Mouse (Mus musculus): ENCODE results near the gene Kdm6b. TPM values are rescaled to one million over a fixed set of nuclear protein-coding genes. Genes with fewer than 3 reads are reported as not detected.

Gene Kdm6b
- total and polyA plus RNA-seq, 2 experiments from 2014 or later = 10.5 to 20.5 TPM

- Histone ChIP-seq H3K9me3 (ENCODE audit: low read length) (no peaks in the 10 kb centered on the region), H3K9ac (replicated peaks; ENCODE audit: low read length) (peak overlapping the region; percentile 43), H3K4me2 (ENCODE audit: low read depth, low read length) (peak overlapping the region; percentile 98), H3K36me3 (ENCODE audit: insufficient read depth, low read length) (no peaks in the 10 kb centered on the region), H3K27ac (peak overlapping the region; percentile 75), H3K4me3 (ENCODE audit: low read length) (peak overlapping the region; percentile 67), H3K27me3 (ENCODE audit: insufficient read depth, low read length) (peaks cover 7% of the 10 kb centered on the region), H3K4me1 (ENCODE audit: insufficient read depth, low read length) (peaks cover 16% of the 10 kb centered on the region)
- WGBS = under 1% methylated on average over 31 of the region's 31 CpGs
- ATAC-seq (no peak), DNase-seq (ENCODE audit: low spot score) (peak; percentile 28)
- TF ChIP-seq CTCF (IDR thresholded peaks at IDR 0.05; ENCODE audit: low read depth) = no peak
These were observed 6.5 kb upstream of the Kdm6b start for GRCm38 (mm10) chr11:69419813-69420553.

GRCm38 (mm10) chr11:69419443-69419812, 6.0 kb upstream of the Kdm6b start:
- H3K4me2 ChIP-seq (ENCODE audit: low read depth, low read length) = peak overlapping the region; percentile 98
- peak; percentile 67 for DNase-seq (ENCODE audit: low spot score)
- no peaks in the 10 kb centered on the region for H3K36me3 ChIP-seq (ENCODE audit: insufficient read depth, low read length)
- WGBS = under 1% methylated on average over 19 of the region's 19 CpGs
- ATAC-seq = no peak
- H3K9me3 ChIP-seq (ENCODE audit: low read length) = no peaks in the 10 kb centered on the region
- TF ChIP-seq CTCF (IDR thresholded peaks at IDR 0.05; ENCODE audit: low read depth) = peak; percentile 75
- peaks cover 7% of the 10 kb centered on the region for H3K27me3 ChIP-seq (ENCODE audit: insufficient read depth, low read length)
- peak overlapping the region; percentile 75 for H3K27ac ChIP-seq
- H3K4me3 ChIP-seq (ENCODE audit: low read length) = peak overlapping the region; percentile 67
- peak overlapping the region; percentile 43 for H3K9ac ChIP-seq (replicated peaks; ENCODE audit: low read length)
- H3K4me1 ChIP-seq (ENCODE audit: insufficient read depth, low read length) = peaks cover 22% of the 10 kb centered on the region

- H3K4me1 ChIP-seq (ENCODE audit: insufficient read depth, low read length) = peaks cover 28% of the 10 kb centered on the region
- peak; percentile 2; the same call in 1 of the 2 replicates for TF ChIP-seq CTCF (IDR thresholded peaks at IDR 0.05; ENCODE audit: low read depth)
- no peaks in the 10 kb centered on the region for H3K9me3 ChIP-seq (ENCODE audit: low read length)
- H3K9ac ChIP-seq (replicated peaks; ENCODE audit: low read length) = peak overlapping the region; percentile 62
- H3K27ac ChIP-seq = peak overlapping the region; percentile 99
- peaks cover 7% of the 10 kb centered on the region for H3K27me3 ChIP-seq (ENCODE audit: insufficient read depth, low read length)
- WGBS = under 1% methylated on average over 44 of the region's 45 CpGs
- no peaks in the 10 kb centered on the region for H3K36me3 ChIP-seq (ENCODE audit: insufficient read depth, low read length)
- peak; percentile 97 for DNase-seq (ENCODE audit: low spot score)
- H3K4me3 ChIP-seq (ENCODE audit: low read length) = peak overlapping the region; percentile 67
- ATAC-seq = peak; percentile 94
- H3K4me2 ChIP-seq (ENCODE audit: low read depth, low read length) = peak overlapping the region; percentile 98
These were observed 5.3 kb upstream of the Kdm6b start for GRCm38 (mm10) chr11:69418481-69419442.

- H3K9ac ChIP-seq (replicated peaks; ENCODE audit: low read length) = peak overlapping the region; percentile 62
- DNase-seq (ENCODE audit: low spot score) = peak; percentile 96
- peak overlapping the region; percentile 67 for H3K4me3 ChIP-seq (ENCODE audit: low read length)
- H3K9me3 ChIP-seq (ENCODE audit: low read length) = no peaks in the 10 kb centered on the region
- no peak for TF ChIP-seq CTCF (IDR thresholded peaks at IDR 0.05; ENCODE audit: low read depth)
- H3K36me3 ChIP-seq (ENCODE audit: insufficient read depth, low read length) = no peaks in the 10 kb centered on the region
- peak; percentile 59 for ATAC-seq
- H3K4me2 ChIP-seq (ENCODE audit: low read depth, low read length) = peak overlapping the region; percentile 98
- under 1% methylated on average over 39 of the region's 39 CpGs for WGBS
- peaks cover 39% of the 10 kb centered on the region for H3K4me1 ChIP-seq (ENCODE audit: insufficient read depth, low read length)
- peak overlapping the region; percentile 99 for H3K27ac ChIP-seq
- peaks cover 3% of the 10 kb centered on the region for H3K27me3 ChIP-seq (ENCODE audit: insufficient read depth, low read length)
These were observed 4.2 kb upstream of the Kdm6b start for GRCm38 (mm10) chr11:69417449-69418384.

- 6% methylated on average over 8 of the region's 8 CpGs for WGBS
- no peak for ATAC-seq
- Histone ChIP-seq H3K27me3 (ENCODE audit: insufficient read depth, low read length) (no peaks in the 10 kb centered on the region), H3K27ac (peak overlapping the region; percentile 99), H3K4me2 (ENCODE audit: low read depth, low read length) (peak overlapping the region; percentile 98), H3K4me1 (ENCODE audit: insufficient read depth, low read length) (peaks cover 46% of the 10 kb centered on the region), H3K36me3 (ENCODE audit: insufficient read depth, low read length) (no peaks in the 10 kb centered on the region), H3K4me3 (ENCODE audit: low read length) (peak overlapping the region; percentile 67), H3K9ac (replicated peaks; ENCODE audit: low read length) (peak overlapping the region; percentile 62), H3K9me3 (ENCODE audit: low read length) (no peaks in the 10 kb centered on the region)
- no peak for TF ChIP-seq CTCF (IDR thresholded peaks at IDR 0.05; ENCODE audit: low read depth)
- DNase-seq (ENCODE audit: low spot score) = peak; percentile 11
These were observed 3.5 kb upstream of the Kdm6b start for GRCm38 (mm10) chr11:69416921-69417448.

All from hindbrain, postnatal 0 days (tissue).